Mouse (Mus musculus) limb, embryonic 15.5 days (tissue): Measurements from ENCODE around the gene Srsf4. TPM values are rescaled to one million over a fixed set of nuclear protein-coding genes. Genes with fewer than 3 reads are reported as not detected.

Experiments used
- ATAC-seq: fragments of 200-750 bp; cut with Nextera tagmentation; 2 replicates; pipeline ENCODE4 v1.8.0; 2017; ENCODE audit warnings: low read depth, moderate TSS enrichment; ENCODE audit not compliant: insufficient number of reproducible peaks, low FRiP score, low TSS enrichment
- H3K27ac ChIP-seq: fragments of 300-500 bp; sonication (generic); 2 replicates; pipeline ENCODE4 v1.5.1; 2015; ENCODE audit warnings: moderate library complexity, mild to moderate bottlenecking, inconsistent platforms
- H3K27me3 ChIP-seq: fragments of 300-500 bp; sonication (generic); 2 replicates; pipeline ENCODE4 v1.6.1; 2015; ENCODE audit warnings: inconsistent platforms
- H3K36me3 ChIP-seq: fragments of 300-500 bp; sonication (generic); 2 replicates; pipeline ENCODE4 v1.6.1; 2015; ENCODE audit warnings: inconsistent platforms
- H3K4me1 ChIP-seq: fragments of 300-500 bp; sonication (generic); 2 replicates; pipeline ENCODE4 v1.6.1; 2015; ENCODE audit warnings: inconsistent platforms
- H3K4me2 ChIP-seq: fragments of 300-500 bp; sonication (generic); 2 replicates; pipeline ENCODE4 v1.6.1; 2015; ENCODE audit warnings: mild to moderate bottlenecking, inconsistent platforms
- H3K4me3 ChIP-seq: fragments of 300-500 bp; sonication (generic); 2 replicates; pipeline ENCODE4 v1.5.1; 2015; ENCODE audit warnings: mild to moderate bottlenecking, inconsistent platforms
- H3K9ac ChIP-seq: fragments of 300-500 bp; sonication (generic); 2 replicates; pipeline ENCODE4 v1.6.1; 2015; ENCODE audit warnings: inconsistent platforms
- H3K9me3 ChIP-seq: fragments of 300-500 bp; sonication (generic); 2 replicates; pipeline ENCODE4 v1.6.1; 2016; ENCODE audit warnings: inconsistent platforms
- WGBS: fragments of 180-500 bp; shearing (Covaris S2); methylation state at CpG from one replicate; pipeline ENCODE4 v1.1.7; 2015; 5-methylcytosine and 5-hydroxymethylcytosine counted together
- polyA plus RNA-seq: library from polyadenylated mRNA; unstranded; fragments of >200 nt; fragmentation: Nextera tagmentation; extraction: Ambion mirVana; gene quantifications from 2 replicates; pipeline ENCODE4 v1.2.1, GENCODE M21; 2015

Gene Srsf4
- 97.7 and 99.5 TPM in 2 replicates for polyA plus RNA-seq

GRCm38 (mm10) chr4:131873293-131874168, at the start of gene Srsf4:
Gene Srsf4, plus strand, starts transcription at chr4:131873617.
- peak within 1 kb of the TSS; percentile 100 for H3K9ac ChIP-seq
- ATAC-seq, result peak; percentile 93
- peak within 1 kb of the TSS; percentile 98 for H3K4me3 ChIP-seq
- no peaks in the 10 kb centered on the region for H3K27me3 ChIP-seq
- H3K4me2 ChIP-seq, result peak within 1 kb of the TSS; percentile 72
- H3K36me3 ChIP-seq, result peaks cover under 1% of the 10 kb centered on the region; the same call in 1 of the 2 replicates
- WGBS, result under 1% methylated on average over 92 of the region's 116 CpGs
- H3K27ac ChIP-seq, result peak within 1 kb of the TSS; percentile 99
- H3K9me3 ChIP-seq, result no peaks in the 10 kb centered on the region
- H3K4me1 ChIP-seq, result peaks cover 34% of the 10 kb centered on the region

- H3K4me1 ChIP-seq, result peaks cover 17% of the 10 kb centered on the region
- no peaks in the 10 kb centered on the region for H3K36me3 ChIP-seq
- no peak overlapping the region for H3K27ac ChIP-seq
- H3K9ac ChIP-seq, result no peak overlapping the region
- no peak for ATAC-seq
- 58% methylated on average over 3 of the region's 3 CpGs for WGBS
- H3K4me3 ChIP-seq, result no peak overlapping the region
- H3K4me2 ChIP-seq, result no peak overlapping the region
- H3K27me3 ChIP-seq, result no peaks in the 10 kb centered on the region
- H3K9me3 ChIP-seq, result no peaks in the 10 kb centered on the region
Measured at GRCm38 (mm10) chr4:131824939-131825338, 48.5 kb upstream of the Srsf4 start.

GRCm38 (mm10) chr4:131825830-131826229, 47.6 kb upstream of the Srsf4 start:
- Histone ChIP-seq H3K4me2 (no peak overlapping the region), H3K9me3 (no peaks in the 10 kb centered on the region), H3K4me1 (peaks cover 17% of the 10 kb centered on the region), H3K36me3 (no peaks in the 10 kb centered on the region), H3K4me3 (no peak overlapping the region), H3K9ac (no peak overlapping the region), H3K27me3 (no peaks in the 10 kb centered on the region), H3K27ac (no peak overlapping the region)
- WGBS, result 44% methylated on average over 8 of the region's 8 CpGs
- no peak for ATAC-seq

GRCm38 (mm10) chr4:131826905-131827304, 46.5 kb upstream of the Srsf4 start:
- Histone ChIP-seq H3K4me1 (peaks cover 11% of the 10 kb centered on the region), H3K9me3 (no peaks in the 10 kb centered on the region), H3K4me2 (no peak overlapping the region), H3K4me3 (no peak overlapping the region), H3K27ac (peak overlapping the region; percentile 30; the same call in 1 of the 2 replicates), H3K36me3 (no peaks in the 10 kb centered on the region), H3K27me3 (no peaks in the 10 kb centered on the region), H3K9ac (0 out of 2 replicates have a peak overlapping the region, but pooled peaks have one; percentile 14)
- WGBS, result 9% methylated on average over 6 of the region's 6 CpGs
- peak; percentile 41; the same call in 1 of the 2 replicates for ATAC-seq

GRCm38 (mm10) chr4:131829123-131829522, 44.3 kb upstream of the Srsf4 start:
- no peak overlapping the region for H3K4me3 ChIP-seq
- no peaks in the 10 kb centered on the region for H3K36me3 ChIP-seq
- peaks cover 16% of the 10 kb centered on the region for H3K4me1 ChIP-seq
- H3K4me2 ChIP-seq, result no peak overlapping the region
- no peak for ATAC-seq
- no peaks in the 10 kb centered on the region for H3K27me3 ChIP-seq
- H3K9ac ChIP-seq, result no peak overlapping the region
- 77% methylated on average over 8 of the region's 8 CpGs for WGBS
- H3K9me3 ChIP-seq, result no peaks in the 10 kb centered on the region
- no peak overlapping the region for H3K27ac ChIP-seq

- 50% methylated on average over 5 of the region's 5 CpGs for WGBS
- no peaks in the 10 kb centered on the region for H3K9me3 ChIP-seq
- H3K27me3 ChIP-seq, result peaks cover 12% of the 10 kb centered on the region
- no peak overlapping the region for H3K4me3 ChIP-seq
- no peak overlapping the region for H3K4me2 ChIP-seq
- H3K27ac ChIP-seq, result no peak overlapping the region
- no peak for ATAC-seq
- H3K36me3 ChIP-seq, result no peaks in the 10 kb centered on the region
- H3K4me1 ChIP-seq, result peaks cover 28% of the 10 kb centered on the region
- H3K9ac ChIP-seq, result no peak overlapping the region
Measured at GRCm38 (mm10) chr4:131831546-131832045, 41.8 kb upstream of the Srsf4 start.

GRCm38 (mm10) chr4:131832759-131833407, 40.5 kb upstream of the Srsf4 start:
- H3K27ac ChIP-seq, result no peak overlapping the region
- 73% methylated on average over 3 of the region's 3 CpGs for WGBS
- H3K4me3 ChIP-seq, result no peak overlapping the region
- H3K4me1 ChIP-seq, result peaks cover 33% of the 10 kb centered on the region
- H3K9me3 ChIP-seq, result no peaks in the 10 kb centered on the region
- no peak for ATAC-seq
- H3K27me3 ChIP-seq, result peaks cover 19% of the 10 kb centered on the region
- no peak overlapping the region for H3K4me2 ChIP-seq
- no peak overlapping the region for H3K9ac ChIP-seq
- no peaks in the 10 kb centered on the region for H3K36me3 ChIP-seq

GRCm38 (mm10) chr4:131833971-131834609, 39.3 kb upstream of the Srsf4 start:
- H3K4me2 ChIP-seq, result no peak overlapping the region
- no peaks in the 10 kb centered on the region for H3K36me3 ChIP-seq
- peaks cover 27% of the 10 kb centered on the region for H3K27me3 ChIP-seq
- no peak overlapping the region for H3K27ac ChIP-seq
- ATAC-seq, result no peak
- no peaks in the 10 kb centered on the region for H3K9me3 ChIP-seq
- 31% methylated on average over 9 of the region's 9 CpGs for WGBS
- H3K4me1 ChIP-seq, result peaks cover 38% of the 10 kb centered on the region
- H3K9ac ChIP-seq, result no peak overlapping the region
- no peak overlapping the region for H3K4me3 ChIP-seq

GRCm38 (mm10) chr4:131836351-131836881, 37.0 kb upstream of the Srsf4 start:
- Histone ChIP-seq H3K9ac (peak overlapping the region; percentile 63), H3K27me3 (peaks cover 39% of the 10 kb centered on the region), H3K4me3 (peak overlapping the region; percentile 68), H3K4me2 (peak overlapping the region; percentile 99), H3K36me3 (no peaks in the 10 kb centered on the region), H3K27ac (no peak overlapping the region), H3K9me3 (no peaks in the 10 kb centered on the region), H3K4me1 (peaks cover 38% of the 10 kb centered on the region)
- 2% methylated on average over 39 of the region's 39 CpGs for WGBS
- ATAC-seq, result no peak

- Histone ChIP-seq H3K4me1 (peaks cover 38% of the 10 kb centered on the region), H3K27me3 (peaks cover 41% of the 10 kb centered on the region), H3K36me3 (no peaks in the 10 kb centered on the region), H3K4me3 (peak overlapping the region; percentile 68), H3K27ac (no peak overlapping the region), H3K4me2 (peak overlapping the region; percentile 99), H3K9me3 (no peaks in the 10 kb centered on the region), H3K9ac (peak overlapping the region; percentile 63)
- under 1% methylated on average over 74 of the region's 76 CpGs for WGBS
- no peak for ATAC-seq
Measured at GRCm38 (mm10) chr4:131836891-131837491, 36.4 kb upstream of the Srsf4 start.

- Histone ChIP-seq H3K36me3 (no peaks in the 10 kb centered on the region), H3K27me3 (peaks cover 41% of the 10 kb centered on the region), H3K4me2 (peak within 1 kb of the TSS; percentile 99), H3K9ac (peak within 1 kb of the TSS; percentile 63), H3K27ac (no peak within 1 kb of the TSS), H3K4me3 (peak within 1 kb of the TSS; percentile 68), H3K9me3 (no peaks in the 10 kb centered on the region), H3K4me1 (peaks cover 38% of the 10 kb centered on the region)
- under 1% methylated on average over 64 of the region's 72 CpGs for WGBS
- ATAC-seq, result peak; percentile 62; the same call in 1 of the 2 replicates
Measured at GRCm38 (mm10) chr4:131837872-131838524, 35.4 kb upstream of the Srsf4 start, which contains the start of gene Ptpru. Gene Ptpru, minus strand, starts transcription at chr4:131838288.
